Mouse (Mus musculus) forebrain, postnatal 0 days (tissue): ENCODE results near the gene Anxa3. TPM values are rescaled to one million over a fixed set of nuclear protein-coding genes. Genes with fewer than 3 reads are reported as not detected.

Experiments used
- ATAC-seq: fragments of 200-750 bp; cut with Nextera tagmentation; 2 replicates; pipeline ENCODE4 v1.8.0; 2017; ENCODE audit warnings: mild to moderate bottlenecking, moderate library complexity
- DNase-seq: peaks from one replicate; pipeline ENCODE4 v3.0.0-alpha.2; 2015
- H3K27ac ChIP-seq: fragments of 300-500 bp; sonication (generic); 2 replicates; pipeline ENCODE4 v1.5.1; 2014; ENCODE audit warnings: low read depth, mild to moderate bottlenecking, antibody characterized with exemption, low read length, moderate library complexity, mixed read lengths
- H3K27me3 ChIP-seq: fragments of 300-500 bp; sonication (generic); 2 replicates; pipeline ENCODE4 v1.6.1; 2014; ENCODE audit warnings: mild to moderate bottlenecking, low read length, mixed read lengths; ENCODE audit not compliant: insufficient read depth
- H3K36me3 ChIP-seq: fragments of 300-500 bp; sonication (generic); 2 replicates; pipeline ENCODE4 v1.6.1; 2014; ENCODE audit warnings: mild to moderate bottlenecking, moderate library complexity; ENCODE audit not compliant: insufficient read depth
- H3K4me1 ChIP-seq: fragments of 300-500 bp; sonication (generic); 2 replicates; pipeline ENCODE4 v1.6.1; 2014; ENCODE audit warnings: antibody characterized with exemption; ENCODE audit not compliant: insufficient read depth
- H3K4me2 ChIP-seq: fragments of 300-500 bp; sonication (generic); 2 replicates; pipeline ENCODE4 v1.6.1; 2014; ENCODE audit warnings: low read depth, mild to moderate bottlenecking, moderate library complexity
- H3K4me3 ChIP-seq: fragments of 300-500 bp; sonication (generic); 2 replicates; pipeline ENCODE4 v1.5.1; 2014; ENCODE audit warnings: low read depth, low read length, mixed read lengths
- H3K9ac ChIP-seq: fragments of 300-500 bp; sonication (generic); 2 replicates; pipeline ENCODE4 v1.6.1; 2014; ENCODE audit warnings: mild to moderate bottlenecking
- H3K9me3 ChIP-seq: fragments of 300-500 bp; sonication (generic); 2 replicates; pipeline ENCODE4 v1.6.1; 2016; ENCODE audit warnings: low read length
- CTCF ChIP-seq: sonication (generic); IDR thresholded peaks from 2 replicates; pipeline ENCODE4 v1.5.1; 2016; ENCODE audit warnings: antibody characterized with exemption, control low read depth, low read depth
- WGBS: fragments of 180-500 bp; shearing (Covaris S2); extraction: QIAGEN DNeasy Blood & Tissue Kit; methylation state at CpG from one replicate; pipeline ENCODE4 v1.1.7; 2014; 5-methylcytosine and 5-hydroxymethylcytosine counted together
- polyA plus RNA-seq: library from polyadenylated mRNA; unstranded; fragments of >200 nt; fragmentation: Nextera tagmentation; extraction: Ambion mirVana; gene quantifications from 2 replicates; pipeline ENCODE4 v1.2.1, GENCODE M21; 2015
- total RNA-seq: library from RNA; depleted of rRNA; stranded (reverse); fragments of >200 nt; gene quantifications from 2 replicates; pipeline ENCODE4 v1.2.3, GENCODE M21; 2014; rRNA removed

Gene Anxa3
- total and polyA plus RNA-seq, 2 experiments from 2014 or later = 18.0 to 25.9 TPM

DNA sequence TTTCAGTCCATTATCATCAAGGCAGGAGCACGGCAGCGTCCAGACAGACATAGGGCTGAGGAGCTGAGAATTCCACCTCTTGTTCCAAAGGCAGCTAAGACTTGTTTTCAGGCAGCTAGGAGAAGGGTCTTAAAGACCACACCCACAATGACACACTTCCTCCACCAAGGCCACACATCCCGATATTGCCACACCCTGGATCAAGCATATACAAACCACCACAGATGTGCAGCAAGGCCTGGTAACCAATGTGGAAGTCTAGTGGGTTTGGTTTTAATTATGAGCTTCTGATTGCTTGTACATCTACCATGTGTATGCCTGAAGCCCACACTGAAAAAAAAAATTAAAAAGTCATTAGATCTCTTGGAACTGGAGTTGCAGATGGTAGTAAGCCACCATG, 95.3 kb downstream of the Anxa3 start:
- no peak for TF ChIP-seq CTCF
- WGBS = 94% methylated on average over 3 of the region's 3 CpGs
- H3K27ac ChIP-seq = no peak overlapping the region
- no peaks in the 10 kb centered on the region for H3K9me3 ChIP-seq
- no peak for ATAC-seq
- no peak for DNase-seq
- H3K36me3 ChIP-seq = no peaks in the 10 kb centered on the region
- no peak overlapping the region for H3K4me3 ChIP-seq
- H3K9ac ChIP-seq = no peak overlapping the region
- H3K4me1 ChIP-seq = no peaks in the 10 kb centered on the region
- H3K4me2 ChIP-seq = no peak overlapping the region
- no peaks in the 10 kb centered on the region for H3K27me3 ChIP-seq

DNA sequence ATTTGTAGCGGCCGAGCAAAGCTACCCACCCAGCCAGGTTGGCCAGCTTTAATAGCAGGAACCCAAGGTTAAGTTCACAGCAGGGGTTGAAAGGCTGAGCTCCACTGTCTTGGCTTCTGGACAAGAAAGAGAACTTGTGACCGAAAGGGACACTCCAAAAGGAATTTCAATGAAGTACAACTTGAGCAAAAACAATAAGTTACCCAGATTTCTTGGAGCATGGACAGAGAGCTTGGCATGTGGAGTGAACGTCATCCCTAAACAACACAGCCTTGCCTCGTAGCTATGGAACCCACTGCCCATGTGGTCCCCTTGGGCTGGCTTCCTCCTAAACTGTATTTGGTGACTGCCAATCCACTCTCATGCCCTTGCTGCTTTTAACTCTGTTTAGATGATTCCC, 97.2 kb downstream of the Anxa3 start:
- Histone ChIP-seq H3K4me3 (no peak overlapping the region), H3K9ac (no peak overlapping the region), H3K27ac (no peak overlapping the region), H3K4me2 (no peak overlapping the region), H3K27me3 (no peaks in the 10 kb centered on the region), H3K4me1 (no peaks in the 10 kb centered on the region), H3K9me3 (no peaks in the 10 kb centered on the region), H3K36me3 (no peaks in the 10 kb centered on the region)
- WGBS = 39% methylated on average over 5 of the region's 5 CpGs
- ATAC-seq (peak; percentile 93), DNase-seq (peak; percentile 54)
- TF ChIP-seq CTCF = no peak

Other genes starting within 250 kb of the Anxa3 start
- gene Bmp2k, start 204.3 kb downstream of the Anxa3 start, total RNA-seq = 13.8 and 17.9 TPM in 2 replicates
- gene Bmp2k, start 204.3 kb downstream of the Anxa3 start, polyA plus RNA-seq = 5.8 and 7.1 TPM in 2 replicates